Mouse (Mus musculus): ENCODE results near the gene Fam92a. TPM values are rescaled to one million over a fixed set of nuclear protein-coding genes. Genes with fewer than 3 reads are reported as not detected.
"Not testable (repeated sequence)": the region's sequence is repeated elsewhere in the genome, so short reads cannot be mapped to it uniquely, and the experiment has no call there.

Fam92a gene
- 10 to 100 TPM; 26.6 to 47.1 (median 33.9) TPM for polyA plus RNA-seq (2017; shearing (Covaris generic))

- ATAC-seq, result peak; percentile 68
Observed at GRCm38 (mm10) chr4:12171318-12172091, at the start of gene Fam92a. Gene Fam92a (minus strand): TSS chr4:12172015.

GRCm38 (mm10) chr4:12178992-12179391 is 7.2 kb upstream of the Fam92a start:
- ATAC-seq, result no peak

GRCm38 (mm10) chr4:12170986-12171317 is 863 bp downstream of the Fam92a start:
- ATAC-seq, result peak; percentile 12

- ATAC-seq, result no peak
Observed at GRCm38 (mm10) chr4:12147660-12148059, 24.2 kb downstream of the Fam92a start.

- not testable (repeated sequence) for ATAC-seq
Observed at GRCm38 (mm10) chr4:12141516-12141915, 30.3 kb downstream of the Fam92a start.

GRCm38 (mm10) chr4:12140592-12141062 is 31.2 kb downstream of the Fam92a start:
- peak; percentile 60 for ATAC-seq

- ATAC-seq, result peak; percentile 91
Observed at GRCm38 (mm10) chr4:12140141-12140567, 31.7 kb downstream of the Fam92a start, which contains the start of gene Rbm12b1. Gene Rbm12b1 (plus strand): TSS chr4:12140264.

Other genes starting within 250 kb of the Fam92a start
- under 1 TPM in 2 of 3 experiments, not detected in 1; 0.31 to 0.34 TPM for gene Gm10604, start 190.8 kb downstream of the Fam92a start, polyA plus RNA-seq (2017; shearing (Covaris generic))
- gene Rbm12b2, start 82.6 kb downstream of the Fam92a start, polyA plus RNA-seq (2017; shearing (Covaris generic)), result 10 to 100 TPM; 12.0 to 17.4 (median 15.3) TPM
- gene Rbm12b1, start 31.8 kb downstream of the Fam92a start, polyA plus RNA-seq (2017; shearing (Covaris generic)), result 10 to 100 TPM in 1 of 3 experiments, 1 to 10 TPM in 2; 5.9 to 10.3 (median 8.2) TPM

Data from inflammation-experienced regulatory T-cells, adult 6 months (primary cell).